Mouse (Mus musculus): ENCODE measurements around the gene Il4i1. TPM values are rescaled to one million over a fixed set of nuclear protein-coding genes. Genes with fewer than 3 reads are reported as not detected.

Il4i1 gene
- polyA plus RNA-seq, 1 experiment from 2014 or later: 0.14 TPM

GRCm38 (mm10) chr7:44853065-44853464 is 36.9 kb downstream of the Il4i1 start:
- H3K4me2 ChIP-seq: 0 out of 2 replicates have a peak overlapping the region, but pooled peaks have one; percentile 9
- ATAC-seq (replicated peaks; ENCODE audit: insufficient number of reproducible peaks, low FRiP score, low TSS enrichment): no peak

GRCm38 (mm10) chr7:44853596-44854355 is 37.6 kb downstream of the Il4i1 start:
- peak overlapping the region; percentile 80 for H3K9ac ChIP-seq (ENCODE audit: low read depth, low read length)
- peak overlapping the region; percentile 84 for H3K4me2 ChIP-seq
- peak overlapping the region; percentile 94 for H3K27ac ChIP-seq (ENCODE audit: low read depth, low read length)
- peaks cover 4% of the 10 kb centered on the region; the same call in 1 of the 2 replicates for H3K36me3 ChIP-seq (ENCODE audit: control insufficient read depth, insufficient read depth, low read length)
- ATAC-seq (replicated peaks; ENCODE audit: insufficient number of reproducible peaks, low FRiP score, low TSS enrichment): no peak
- WGBS (ENCODE audit: insufficient replicate concordance): 27% methylated on average over 26 of the region's 26 CpGs
- H3K9me3 ChIP-seq (replicated peaks; ENCODE audit: control insufficient read depth, low read length): no peaks in the 10 kb centered on the region
- peaks cover 34% of the 10 kb centered on the region for H3K4me1 ChIP-seq (ENCODE audit: control insufficient read depth, insufficient read depth, low read length)
- H3K4me3 ChIP-seq (ENCODE audit: low read depth, low read length): peak overlapping the region; percentile 52
- H3K27me3 ChIP-seq (ENCODE audit: control insufficient read depth, insufficient read depth, low read length): no peaks in the 10 kb centered on the region

More at GRCm38 (mm10) chr7:44853065-44853464, 36.9 kb downstream of the Il4i1 start:
- Histone ChIP-seq H3K36me3 (ENCODE audit: control insufficient read depth, insufficient read depth, low read length) (peaks cover 4% of the 10 kb centered on the region; the same call in 1 of the 2 replicates), H3K27me3 (ENCODE audit: control insufficient read depth, insufficient read depth, low read length) (no peaks in the 10 kb centered on the region), H3K9me3 (replicated peaks; ENCODE audit: control insufficient read depth, low read length) (no peaks in the 10 kb centered on the region), H3K4me1 (ENCODE audit: control insufficient read depth, insufficient read depth, low read length) (peaks cover 30% of the 10 kb centered on the region), H3K27ac (ENCODE audit: low read depth, low read length) (no peak overlapping the region), H3K4me3 (ENCODE audit: low read depth, low read length) (no peak overlapping the region), H3K9ac (ENCODE audit: low read depth, low read length) (no peak overlapping the region)
- WGBS (ENCODE audit: insufficient replicate concordance): 98% methylated on average over 2 of the region's 2 CpGs

- WGBS (ENCODE audit: insufficient replicate concordance): 3% methylated on average over 45 of the region's 45 CpGs
- H3K4me1 ChIP-seq (ENCODE audit: control insufficient read depth, insufficient read depth, low read length): peaks cover 34% of the 10 kb centered on the region
These were observed 38.3 kb downstream of the Il4i1 start for GRCm38 (mm10) chr7:44854356-44855031.

DNA sequence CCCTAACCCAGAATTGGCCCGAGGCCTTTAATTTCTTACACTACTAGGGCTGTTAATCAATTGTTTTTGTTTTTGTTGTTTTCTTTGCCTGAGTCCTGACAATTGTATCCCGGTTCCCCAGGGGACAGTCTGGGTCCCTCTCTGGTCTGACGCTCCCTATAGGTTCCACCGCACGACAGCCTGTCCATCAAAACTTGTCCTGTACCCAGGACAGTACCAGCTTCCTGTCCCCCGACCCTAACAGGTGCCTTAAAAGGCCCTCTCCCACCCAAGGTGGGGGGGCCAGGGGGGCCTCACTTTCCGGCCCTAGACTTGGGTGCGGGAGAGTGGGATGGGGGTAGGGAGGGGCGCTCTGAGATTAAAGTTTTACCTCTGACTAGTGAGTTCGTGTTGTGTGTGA is 38.8 kb downstream of the Il4i1 start:
- 41% methylated on average over 10 of the region's 10 CpGs for WGBS (ENCODE audit: insufficient replicate concordance)
- H3K9me3 ChIP-seq (replicated peaks; ENCODE audit: control insufficient read depth, low read length): no peaks in the 10 kb centered on the region
- no peak for ATAC-seq (replicated peaks; ENCODE audit: insufficient number of reproducible peaks, low FRiP score, low TSS enrichment)
- peaks cover 6% of the 10 kb centered on the region; the same call in 1 of the 2 replicates for H3K36me3 ChIP-seq (ENCODE audit: control insufficient read depth, insufficient read depth, low read length)
- H3K27ac ChIP-seq (ENCODE audit: low read depth, low read length): peak overlapping the region; percentile 94
- peak overlapping the region; percentile 84 for H3K4me2 ChIP-seq
- no peaks in the 10 kb centered on the region for H3K27me3 ChIP-seq (ENCODE audit: control insufficient read depth, insufficient read depth, low read length)
- peak overlapping the region; percentile 52 for H3K4me3 ChIP-seq (ENCODE audit: low read depth, low read length)
- H3K9ac ChIP-seq (ENCODE audit: low read depth, low read length): peak overlapping the region; percentile 80
- peaks cover 34% of the 10 kb centered on the region for H3K4me1 ChIP-seq (ENCODE audit: control insufficient read depth, insufficient read depth, low read length)

More at GRCm38 (mm10) chr7:44854356-44855031, 38.3 kb downstream of the Il4i1 start:
- ATAC-seq (replicated peaks; ENCODE audit: insufficient number of reproducible peaks, low FRiP score, low TSS enrichment): peak; percentile 56
- Histone ChIP-seq H3K27me3 (ENCODE audit: control insufficient read depth, insufficient read depth, low read length) (no peaks in the 10 kb centered on the region), H3K36me3 (ENCODE audit: control insufficient read depth, insufficient read depth, low read length) (peaks cover 6% of the 10 kb centered on the region; the same call in 1 of the 2 replicates), H3K27ac (ENCODE audit: low read depth, low read length) (peak overlapping the region; percentile 94), H3K4me3 (ENCODE audit: low read depth, low read length) (peak overlapping the region; percentile 52), H3K9ac (ENCODE audit: low read depth, low read length) (peak overlapping the region; percentile 80), H3K9me3 (replicated peaks; ENCODE audit: control insufficient read depth, low read length) (no peaks in the 10 kb centered on the region), H3K4me2 (peak overlapping the region; percentile 84)

DNA sequence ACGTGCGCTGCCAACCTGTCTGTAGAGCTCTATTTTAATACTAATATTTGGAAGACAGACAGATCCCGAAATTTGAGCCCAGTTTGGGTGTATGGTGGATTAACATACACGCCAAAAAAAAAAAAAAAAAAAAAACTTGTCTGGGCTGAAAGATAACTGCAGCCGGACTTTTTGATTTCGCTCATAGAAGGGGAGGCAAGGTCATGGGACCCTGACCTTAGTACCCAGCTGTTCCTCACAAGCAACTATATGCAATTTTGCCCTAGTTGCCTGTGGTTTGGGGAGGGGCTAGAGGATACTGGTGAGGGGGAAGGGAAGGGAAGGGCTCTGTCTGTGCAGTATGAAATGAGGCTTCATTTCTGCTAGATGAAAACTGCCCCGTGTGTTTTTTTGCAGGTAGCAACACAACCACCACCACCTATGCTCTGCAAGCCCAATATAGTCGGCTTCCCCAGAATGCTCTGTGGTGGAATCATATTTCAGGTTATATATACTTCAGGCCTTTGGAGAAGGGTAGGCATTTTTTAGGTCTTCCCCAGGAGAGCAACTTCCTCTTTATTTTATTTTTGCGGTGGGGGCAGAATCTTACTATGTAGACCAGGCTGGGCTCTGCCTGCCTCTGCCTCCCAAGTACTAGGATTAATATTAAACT is 40.2 kb downstream of the Il4i1 start:
- Histone ChIP-seq H3K9me3 (replicated peaks; ENCODE audit: control insufficient read depth, low read length) (no peaks in the 10 kb centered on the region), H3K9ac (ENCODE audit: low read depth, low read length) (peak overlapping the region; percentile 67), H3K4me1 (ENCODE audit: control insufficient read depth, insufficient read depth, low read length) (peaks cover 25% of the 10 kb centered on the region), H3K27me3 (ENCODE audit: control insufficient read depth, insufficient read depth, low read length) (no peaks in the 10 kb centered on the region), H3K4me2 (peak overlapping the region; percentile 81), H3K27ac (ENCODE audit: low read depth, low read length) (peak overlapping the region; percentile 80), H3K36me3 (ENCODE audit: control insufficient read depth, insufficient read depth, low read length) (peaks cover 6% of the 10 kb centered on the region), H3K4me3 (ENCODE audit: low read depth, low read length) (peak overlapping the region; percentile 56)
- WGBS (ENCODE audit: insufficient replicate concordance): 56% methylated on average over 9 of the region's 9 CpGs
- no peak for ATAC-seq (replicated peaks; ENCODE audit: insufficient number of reproducible peaks, low FRiP score, low TSS enrichment)

- WGBS (ENCODE audit: insufficient replicate concordance): under 1% methylated on average over 32 of the region's 32 CpGs
- peak within 1 kb of the TSS; percentile 80 for H3K27ac ChIP-seq (ENCODE audit: low read depth, low read length)
- peak within 1 kb of the TSS; percentile 81 for H3K4me2 ChIP-seq
- 0 out of 2 replicates have a peak, but pooled peaks have one; percentile 3 for ATAC-seq (replicated peaks; ENCODE audit: insufficient number of reproducible peaks, low FRiP score, low TSS enrichment)
- H3K27me3 ChIP-seq (ENCODE audit: control insufficient read depth, insufficient read depth, low read length): no peaks in the 10 kb centered on the region
- peak within 1 kb of the TSS; percentile 67 for H3K9ac ChIP-seq (ENCODE audit: low read depth, low read length)
- peak within 1 kb of the TSS; percentile 56 for H3K4me3 ChIP-seq (ENCODE audit: low read depth, low read length)
- H3K36me3 ChIP-seq (ENCODE audit: control insufficient read depth, insufficient read depth, low read length): peaks cover 7% of the 10 kb centered on the region
- H3K4me1 ChIP-seq (ENCODE audit: control insufficient read depth, insufficient read depth, low read length): peaks cover 25% of the 10 kb centered on the region
- H3K9me3 ChIP-seq (replicated peaks; ENCODE audit: control insufficient read depth, low read length): no peaks in the 10 kb centered on the region
These were observed 40.9 kb downstream of the Il4i1 start, which contains the start of gene Pnkp for GRCm38 (mm10) chr7:44857042-44857552. Gene Pnkp, plus strand, starts transcription at chr7:44857139.

DNA sequence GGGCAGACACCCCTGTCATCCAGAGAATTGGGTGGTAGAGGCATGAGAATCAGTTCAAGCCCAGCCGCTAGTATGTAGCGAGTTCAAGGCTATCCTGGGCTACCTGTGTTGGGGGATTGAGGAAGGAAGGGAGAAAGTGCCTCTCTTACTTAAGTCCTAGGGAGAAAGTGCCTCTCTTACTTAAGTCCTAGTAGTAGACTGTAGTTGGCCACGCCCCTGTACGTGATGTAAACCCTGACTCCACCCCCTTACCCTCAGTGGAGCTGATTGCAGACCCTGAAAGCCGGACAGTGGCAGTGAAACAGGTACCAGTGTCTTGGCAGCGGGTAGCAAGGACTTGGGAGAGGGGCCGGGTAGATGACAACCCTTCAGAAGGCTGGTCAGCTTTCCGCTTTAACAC is 41.7 kb downstream of the Il4i1 start:
- Histone ChIP-seq H3K9me3 (replicated peaks; ENCODE audit: control insufficient read depth, low read length) (no peaks in the 10 kb centered on the region), H3K4me3 (ENCODE audit: low read depth, low read length) (peak overlapping the region; percentile 56), H3K4me2 (peak overlapping the region; percentile 81), H3K4me1 (ENCODE audit: control insufficient read depth, insufficient read depth, low read length) (peaks cover 25% of the 10 kb centered on the region), H3K27ac (ENCODE audit: low read depth, low read length) (peak overlapping the region; percentile 80; the same call in 1 of the 2 replicates), H3K27me3 (ENCODE audit: control insufficient read depth, insufficient read depth, low read length) (no peaks in the 10 kb centered on the region), H3K9ac (ENCODE audit: low read depth, low read length) (peak overlapping the region; percentile 67), H3K36me3 (ENCODE audit: control insufficient read depth, insufficient read depth, low read length) (peaks cover 9% of the 10 kb centered on the region)
- no peak for ATAC-seq (replicated peaks; ENCODE audit: insufficient number of reproducible peaks, low FRiP score, low TSS enrichment)
- 23% methylated on average over 8 of the region's 8 CpGs for WGBS (ENCODE audit: insufficient replicate concordance)

DNA sequence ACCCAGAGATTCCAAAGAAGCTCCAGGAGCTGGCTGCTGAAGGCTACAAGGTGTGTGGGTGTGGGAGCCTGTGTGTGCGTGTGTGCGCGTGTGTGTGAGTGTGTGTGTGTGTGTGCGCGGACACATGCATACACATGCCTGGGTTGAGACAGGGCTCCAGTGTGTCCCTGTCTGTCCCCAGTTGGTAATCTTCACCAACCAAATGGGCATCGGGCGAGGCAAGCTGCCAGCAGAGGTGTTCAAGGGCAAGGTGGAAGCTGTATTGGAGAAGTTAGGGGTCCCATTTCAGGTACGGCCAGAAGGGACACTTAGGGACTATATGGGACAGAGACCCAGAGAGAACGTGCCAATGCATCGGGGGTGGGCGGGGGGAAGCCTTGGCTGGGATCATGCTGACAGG is 43.7 kb downstream of the Il4i1 start:
- no peaks in the 10 kb centered on the region for H3K27me3 ChIP-seq (ENCODE audit: control insufficient read depth, insufficient read depth, low read length)
- H3K9ac ChIP-seq (ENCODE audit: low read depth, low read length): no peak overlapping the region
- H3K27ac ChIP-seq (ENCODE audit: low read depth, low read length): no peak overlapping the region
- ATAC-seq (replicated peaks; ENCODE audit: insufficient number of reproducible peaks, low FRiP score, low TSS enrichment): no peak
- no peak overlapping the region for H3K4me3 ChIP-seq (ENCODE audit: low read depth, low read length)
- H3K9me3 ChIP-seq (replicated peaks; ENCODE audit: control insufficient read depth, low read length): no peaks in the 10 kb centered on the region
- no peak overlapping the region for H3K4me2 ChIP-seq
- WGBS (ENCODE audit: insufficient replicate concordance): 90% methylated on average over 11 of the region's 11 CpGs
- H3K4me1 ChIP-seq (ENCODE audit: control insufficient read depth, insufficient read depth, low read length): peaks cover 21% of the 10 kb centered on the region
- peaks cover 21% of the 10 kb centered on the region for H3K36me3 ChIP-seq (ENCODE audit: control insufficient read depth, insufficient read depth, low read length)
